Mouse (Mus musculus) cerebellum, adult (tissue): ENCODE results near the gene Acss2.
A peak's percentile ranks its signal among the peaks of the same experiment; 100 is the strongest.

Source experiments
- ATAC-seq: cut with Nextera tagmentation; 2 replicates; pipeline ENCODE4 v1.9.2; 2017; ENCODE audit warnings: mild to moderate bottlenecking, moderate library complexity, mixed read lengths; ENCODE audit not compliant: insufficient number of reproducible peaks, low FRiP score, low TSS enrichment

Gene Acss2

GRCm38 (mm10) chr2:155517455-155518423 is at the start of gene Acss2, which contains the start of gene Ggt7:
Gene Acss2 (plus strand): TSS chr2:155517948.
Gene Ggt7 (minus strand): TSS chr2:155518237.
- peak; percentile 88 for ATAC-seq

- ATAC-seq: peak; percentile 34; the same call in 1 of the 2 replicates
Observed at GRCm38 (mm10) chr2:155472671-155473569, 44.8 kb upstream of the Acss2 start.

- ATAC-seq: peak; percentile 76; the same call in 1 of the 2 replicates
Observed at GRCm38 (mm10) chr2:155473570-155474088, 44.1 kb upstream of the Acss2 start, which contains the start of gene Ncoa6. Gene Ncoa6 (minus strand): TSS chr2:155473894.

DNA sequence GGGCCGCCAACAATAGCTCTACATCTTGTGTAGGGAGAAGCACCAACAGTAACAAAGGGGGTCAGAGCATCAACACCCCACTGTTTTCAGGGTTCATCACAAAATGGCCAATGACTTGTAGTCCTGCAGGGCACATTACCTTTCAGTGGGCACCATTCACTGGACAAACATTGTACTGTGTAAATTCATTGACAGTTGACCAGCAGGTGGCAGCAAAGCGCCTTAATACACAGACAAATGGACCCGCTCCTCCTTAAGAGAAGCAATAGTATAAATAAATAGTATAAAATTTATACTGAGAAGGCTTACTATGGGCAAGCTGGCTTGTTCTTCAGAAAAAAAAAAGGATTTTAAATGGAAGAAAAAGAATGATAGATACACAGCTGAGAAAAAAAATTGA is 35.7 kb upstream of the Acss2 start:
- no peak for ATAC-seq

DNA sequence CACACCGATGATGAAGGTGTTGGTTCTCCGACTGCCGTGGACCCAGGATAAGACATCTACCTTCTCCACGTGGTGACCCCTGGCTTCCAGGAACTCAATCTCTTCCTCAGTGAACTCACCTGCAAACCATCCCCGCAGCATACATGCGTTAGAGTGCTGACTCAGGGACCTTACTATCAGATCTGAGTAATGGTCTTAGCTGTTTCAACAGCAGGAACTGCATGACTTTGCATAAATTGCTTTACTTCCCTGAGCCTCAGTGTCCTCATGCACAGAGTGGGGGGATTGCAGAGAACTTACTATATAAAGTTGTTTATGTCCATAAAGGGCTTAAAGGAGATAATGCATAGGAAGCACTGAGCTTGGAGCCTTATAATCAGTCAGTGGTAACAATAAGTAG is 26.8 kb upstream of the Acss2 start:
- no peak for ATAC-seq

GRCm38 (mm10) chr2:155502596-155502995 is 15.2 kb upstream of the Acss2 start:
- ATAC-seq: no peak

- no peak for ATAC-seq
Observed at GRCm38 (mm10) chr2:155504440-155505355, 13.1 kb upstream of the Acss2 start.

GRCm38 (mm10) chr2:155505811-155506210 is 11.9 kb upstream of the Acss2 start:
- ATAC-seq: no peak

- no peak for ATAC-seq
Observed at GRCm38 (mm10) chr2:155507721-155508470, 9.9 kb upstream of the Acss2 start.

- ATAC-seq: peak; percentile 34; the same call in 1 of the 2 replicates
Observed at GRCm38 (mm10) chr2:155512479-155512878, 5.3 kb upstream of the Acss2 start.

- ATAC-seq: no peak
Observed at GRCm38 (mm10) chr2:155513543-155513942, 4.2 kb upstream of the Acss2 start.

DNA sequence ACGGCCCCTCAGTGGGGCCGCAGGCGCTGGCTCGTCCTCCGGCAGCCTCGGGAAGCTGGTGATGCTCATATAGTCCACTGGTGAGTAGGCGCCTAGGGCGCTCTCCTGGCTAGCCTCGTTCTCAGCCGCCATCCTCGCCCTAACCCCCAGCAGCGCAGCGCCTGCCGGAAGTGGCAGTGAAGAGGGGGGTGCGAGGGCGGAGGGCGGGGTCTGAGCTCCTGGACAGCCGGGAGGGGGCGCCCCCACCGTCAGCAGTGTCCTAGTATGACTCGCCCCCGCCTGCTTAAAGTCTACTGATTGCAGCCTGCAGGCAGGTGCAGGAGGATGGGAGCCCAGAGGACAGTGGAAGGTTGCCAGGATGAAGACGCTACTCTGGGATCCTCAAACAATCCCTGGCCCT is 3.1 kb upstream of the Acss2 start:
- ATAC-seq: peak; percentile 26; the same call in 1 of the 2 replicates

DNA sequence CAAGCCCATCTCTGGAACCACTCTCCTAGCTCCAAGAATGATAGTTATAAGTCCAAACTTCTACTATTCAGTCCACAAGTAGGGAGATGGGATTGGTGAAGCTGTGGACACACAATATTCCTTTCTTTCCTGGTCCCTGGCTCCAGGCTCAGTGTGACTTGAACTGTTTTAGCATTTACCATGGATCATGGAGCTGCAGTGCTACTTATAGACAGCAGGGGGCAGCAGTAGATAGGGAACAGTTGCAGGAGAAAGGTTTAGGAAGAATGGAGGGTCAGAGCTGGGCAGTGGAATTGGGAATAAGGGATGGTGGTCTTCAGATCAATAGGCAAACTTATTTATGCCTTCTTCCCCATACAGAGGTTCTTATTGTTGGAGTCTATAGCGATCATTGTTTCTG is 1.8 kb upstream of the Acss2 start:
- no peak for ATAC-seq

- ATAC-seq: no peak
Observed at GRCm38 (mm10) chr2:155518531-155519270, 953 bp downstream of the Acss2 start.

GRCm38 (mm10) chr2:155523706-155524105 is 6.0 kb downstream of the Acss2 start:
- ATAC-seq: no peak

DNA sequence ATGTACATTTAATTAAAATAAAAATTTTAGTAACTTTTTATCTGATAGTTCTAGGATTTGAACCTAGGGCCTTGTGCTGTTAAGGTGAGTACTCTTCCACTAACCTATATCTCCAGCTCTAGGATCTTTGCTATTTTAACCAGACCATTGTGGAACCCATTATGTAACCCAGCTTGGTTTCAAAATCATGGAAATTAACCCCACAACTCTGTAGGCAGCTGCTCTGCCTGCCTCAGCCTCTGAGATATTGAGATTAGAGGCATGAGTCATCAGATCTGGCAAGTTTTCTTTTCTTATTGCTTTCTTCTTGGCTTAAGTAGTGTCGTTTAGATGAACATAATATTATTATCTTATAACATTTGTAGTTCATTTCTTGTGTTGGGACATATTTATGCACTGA is 6.6 kb downstream of the Acss2 start:
- no peak for ATAC-seq

GRCm38 (mm10) chr2:155527367-155527766 is 9.6 kb downstream of the Acss2 start:
- no peak for ATAC-seq

DNA sequence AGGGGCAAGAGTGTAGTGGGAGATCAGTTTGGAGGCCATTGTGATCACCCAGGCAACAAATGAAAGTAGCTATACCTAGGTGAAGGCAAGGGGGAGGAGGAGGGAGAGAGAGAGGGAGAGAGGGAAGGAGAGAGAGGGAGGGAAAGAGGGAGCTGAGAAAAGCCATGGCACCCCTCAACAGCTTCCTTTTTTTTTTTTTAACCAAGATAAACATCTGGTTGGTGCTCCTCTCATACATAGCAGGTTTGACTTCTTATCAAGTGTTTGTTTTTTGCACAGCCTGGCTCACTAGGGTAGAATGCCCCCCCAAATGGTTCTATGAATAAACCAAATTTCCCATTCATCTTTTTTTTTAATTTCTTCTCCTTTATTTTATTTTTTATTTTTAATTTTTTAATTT is 18.5 kb downstream of the Acss2 start:
- no peak for ATAC-seq
